Mouse (Mus musculus) cerebellum, adult 9-10 months (tissue): ENCODE measurements around the gene Rapsn.

Experiments
- DNase-seq: peaks from one replicate; pipeline ENCODE4 v3.0.0; 2022

The Rapsn gene

GRCm38 (mm10) chr2:91081775-91082695 is 46.6 kb downstream of the Rapsn start, which contains the start of gene Spi1:
TSS of gene Spi1 (plus strand) at chr2:91082390.
- no peak for DNase-seq

- no peak for DNase-seq
Measured at GRCm38 (mm10) chr2:91082844-91083243, 47.4 kb downstream of the Rapsn start.

DNA sequence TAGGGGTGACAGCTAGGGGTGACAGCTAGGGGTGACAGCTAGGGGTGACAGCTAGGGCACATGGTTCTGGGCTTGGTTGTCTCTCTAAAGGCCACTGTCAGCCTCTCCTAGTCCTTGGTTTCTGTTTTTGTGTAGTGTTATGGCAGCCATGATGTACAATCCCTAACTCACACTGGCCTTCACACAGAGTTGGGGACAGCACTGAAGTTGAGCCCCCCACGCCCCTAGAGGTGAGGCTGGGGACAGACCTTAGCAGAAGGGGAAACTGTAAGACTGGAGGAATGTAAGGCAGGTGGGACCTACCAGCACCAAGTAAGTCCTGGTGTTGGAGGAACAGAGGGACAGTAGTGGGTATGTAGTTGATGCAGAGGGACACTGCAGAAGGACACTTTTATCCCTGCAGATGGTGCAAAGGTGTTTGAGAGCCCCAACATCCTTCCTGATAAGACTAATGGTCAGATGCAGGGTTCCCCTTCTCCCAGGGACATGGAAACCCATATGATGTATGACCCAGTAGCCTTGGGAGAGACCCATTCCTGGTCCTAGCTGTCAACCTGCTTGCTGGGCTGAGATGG is 48.0 kb downstream of the Rapsn start:
- DNase-seq = no peak

DNA sequence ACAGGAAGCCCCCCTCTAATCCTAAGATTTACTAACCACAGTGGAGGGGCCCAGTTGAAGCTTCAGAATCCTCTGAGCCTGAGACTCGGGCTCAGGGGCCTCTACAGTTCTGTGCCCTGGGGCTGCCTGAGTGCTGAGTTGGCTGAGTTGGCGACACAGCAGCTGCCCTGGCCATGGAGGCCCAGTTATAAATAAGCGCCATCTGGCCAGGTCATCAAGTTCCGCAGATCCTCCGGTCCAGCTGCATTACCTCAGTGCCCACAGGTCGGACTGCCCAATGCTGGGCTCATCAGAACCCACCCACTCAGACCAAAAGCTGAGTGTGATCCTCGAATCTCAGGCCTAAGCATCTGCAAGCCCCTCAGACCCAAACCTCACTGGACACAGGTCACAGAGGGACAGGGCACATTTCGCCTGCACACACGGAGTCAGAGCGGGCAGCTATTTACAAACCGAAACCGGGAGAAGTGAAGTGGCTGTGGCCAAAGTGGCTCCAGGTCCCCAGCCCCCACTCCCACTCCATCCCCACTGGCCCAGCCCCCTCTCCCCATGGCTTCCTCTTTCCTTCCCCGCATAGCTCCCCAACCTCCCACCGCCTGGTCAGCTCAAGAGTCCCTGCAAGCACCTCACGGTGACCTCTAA is 48.9 kb downstream of the Rapsn start:
- DNase-seq = no peak

DNA sequence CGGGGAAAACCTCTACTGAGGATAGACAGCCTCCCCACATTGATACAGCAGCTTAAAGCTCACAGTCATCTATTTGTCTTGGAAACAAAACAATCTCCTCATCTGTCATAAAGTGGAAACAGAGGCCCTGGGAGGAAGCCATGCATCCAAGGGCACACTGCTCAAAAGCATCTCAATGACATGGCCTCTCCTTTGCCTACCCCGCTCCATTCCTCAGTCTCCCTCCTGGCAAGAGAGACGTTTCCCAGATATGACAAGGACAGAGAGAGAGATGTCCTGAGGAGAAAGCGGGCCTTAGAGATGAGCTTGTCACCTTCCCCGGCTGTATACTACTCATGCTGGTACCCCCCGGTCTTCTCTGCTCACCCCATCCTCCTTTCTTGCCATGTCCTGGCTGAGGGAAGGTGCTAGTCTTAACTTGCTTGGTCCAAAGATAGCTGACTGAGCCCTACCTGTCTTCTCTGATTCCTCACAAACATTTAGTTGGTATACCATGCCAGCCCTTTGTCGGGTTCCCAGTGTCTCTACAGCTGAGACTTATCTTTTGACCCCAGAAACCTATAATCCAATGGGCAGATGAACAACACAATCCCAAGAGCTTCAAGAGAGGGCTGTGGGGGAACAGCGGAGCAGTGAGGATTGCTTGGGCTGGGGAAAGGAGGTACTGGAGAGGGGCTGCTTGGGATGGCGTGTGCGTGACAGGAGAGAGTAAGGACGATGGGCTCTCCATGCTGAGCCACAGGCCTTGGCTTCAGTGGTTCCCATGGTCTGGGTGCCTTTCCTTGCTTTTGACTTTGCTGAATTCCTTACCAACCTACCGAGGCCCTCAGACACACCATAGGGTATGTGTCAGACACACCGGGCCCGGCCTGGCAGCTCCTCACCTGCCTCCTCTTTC is 50.3 kb downstream of the Rapsn start:
- DNase-seq = no peak

DNA sequence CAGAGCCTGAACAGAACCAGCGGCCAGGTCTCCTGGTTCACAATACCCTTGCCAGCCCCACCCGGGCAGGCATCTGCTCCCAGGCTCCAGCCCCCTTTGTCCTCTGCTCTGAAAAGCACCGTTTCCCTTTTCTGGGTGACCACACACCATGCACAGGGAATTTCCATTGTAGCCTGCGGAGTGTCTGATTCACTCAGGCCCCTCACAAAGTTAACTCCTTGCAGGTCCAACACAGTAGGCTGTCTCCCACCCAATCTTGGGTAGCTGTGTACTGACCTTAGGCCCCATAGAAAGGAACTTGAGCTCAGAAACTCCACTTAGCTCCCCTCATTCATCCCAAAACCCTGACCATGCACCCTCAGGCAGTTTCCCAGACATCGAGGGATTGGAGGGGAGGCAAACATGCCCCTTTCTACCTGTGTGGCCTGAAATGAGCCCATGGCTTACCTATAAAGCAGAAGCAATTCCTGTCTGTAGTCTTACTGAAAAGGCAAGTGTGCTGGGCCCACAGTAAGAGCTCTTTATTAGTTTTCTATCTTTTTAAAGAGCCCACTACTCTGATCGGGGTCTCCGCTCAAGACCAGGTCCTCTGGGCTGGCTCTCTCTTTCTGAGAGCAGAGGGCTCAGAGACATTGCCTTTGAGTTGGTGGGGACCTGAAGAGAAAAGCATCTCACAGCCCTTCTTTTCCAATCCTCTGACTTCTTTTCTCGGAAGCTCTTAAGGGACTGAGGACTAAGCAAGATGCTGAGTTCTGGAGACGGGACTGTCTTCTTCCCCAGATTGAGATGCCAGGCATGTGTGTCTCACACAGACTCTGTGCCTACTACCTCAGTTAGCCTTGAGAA is 51.2 kb downstream of the Rapsn start:
- no peak for DNase-seq

DNA sequence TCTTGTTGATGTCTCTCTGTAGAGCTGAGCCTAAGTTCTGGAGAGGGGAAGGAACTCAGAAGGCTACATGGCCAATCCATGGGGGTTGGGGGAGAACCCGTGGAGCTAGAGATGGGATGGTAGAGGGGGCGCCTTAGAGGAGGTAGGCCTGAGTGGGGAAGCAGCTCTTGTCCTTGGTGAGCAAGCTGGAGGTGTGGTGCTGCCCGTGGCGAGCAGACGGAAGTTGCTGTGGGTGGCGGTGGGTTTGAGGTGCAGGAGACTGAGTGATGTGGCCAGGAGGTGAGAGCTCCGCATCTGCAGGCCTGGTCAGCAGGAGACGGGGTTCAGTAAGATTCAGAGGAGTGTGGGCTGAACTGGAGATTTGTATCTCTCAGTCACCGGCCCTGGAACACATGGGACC is 52.0 kb downstream of the Rapsn start:
- DNase-seq = no peak

DNA sequence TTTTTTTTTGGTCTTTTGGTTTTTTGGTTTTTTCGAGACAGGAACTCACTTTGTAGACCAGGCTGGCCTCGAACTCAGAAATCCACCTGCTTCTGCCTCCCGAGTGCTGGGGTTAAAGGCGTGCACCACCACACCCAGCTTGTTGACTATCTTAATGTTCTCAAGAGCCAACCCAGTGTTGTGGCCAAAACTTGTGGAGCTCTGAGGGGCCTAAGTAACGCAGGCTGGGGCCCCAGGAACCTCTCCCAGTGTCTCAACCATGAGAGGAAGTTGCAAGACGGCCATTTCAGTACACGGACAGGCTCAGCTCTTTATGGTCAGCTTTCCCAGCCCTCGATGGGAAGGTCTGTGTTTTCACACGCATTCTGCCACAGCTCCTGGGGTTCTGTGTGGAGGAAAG is 53.6 kb downstream of the Rapsn start:
- no peak for DNase-seq

DNA sequence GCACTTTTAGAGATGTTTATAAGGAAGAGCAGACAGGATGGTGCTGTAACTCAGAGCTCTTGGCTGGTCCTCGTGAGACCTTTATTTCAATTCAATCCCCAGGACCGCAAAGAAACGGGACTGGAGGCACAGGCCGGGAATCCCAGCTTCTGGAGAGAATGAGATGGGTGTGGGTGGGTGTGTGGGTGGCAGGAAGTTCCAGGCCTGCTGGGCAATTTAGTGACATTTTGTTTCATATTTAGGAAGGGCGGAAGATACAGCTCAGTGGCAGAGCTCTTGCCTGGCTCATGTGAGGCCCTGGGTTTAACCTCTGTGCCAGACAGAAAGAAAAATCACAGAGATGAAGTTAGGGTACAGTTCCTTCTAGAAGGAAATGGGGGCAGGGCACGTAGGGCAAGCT is 54.8 kb downstream of the Rapsn start:
- no peak for DNase-seq

GRCm38 (mm10) chr2:91090827-91091226 is 55.4 kb downstream of the Rapsn start:
- DNase-seq = no peak
